In genomic region chr10:61680015-61680913, GRCm38 (mm10) we compare ENCODE assay signal across 7 mouse cellular contexts. TPM values are rescaled to one million over a fixed set of nuclear protein-coding genes. Genes with fewer than 3 reads are reported as not detected.
DNase-seq lines count a peak whose midpoint lies in the region; ATAC-seq and TF ChIP-seq lines count a peak whose summit lies in the region.

Sar1a (plus strand) TSS chr10:61680299.

- peak; percentile 76 for TF ChIP-seq POLR2A in kidney, adult 2 months (IDR thresholded peaks at IDR 0.05; ENCODE audit: low read depth, low read length)
- no peak for TF ChIP-seq POLR2A in spleen, adult 2 months (IDR thresholded peaks at IDR 0.05; ENCODE audit: low read depth, low read length)

- WGBS in embryonic facial prominence, embryonic 12.5 days = under 1% methylated on average over 53 of the region's 84 CpGs
- 2% methylated on average over 82 of the region's 84 CpGs for WGBS in kidney, adult 2 months
- WGBS in limb, embryonic 12.5 days = under 1% methylated on average over 76 of the region's 84 CpGs
- whole genome bisulfite sequencing in midbrain, embryonic 15.5 days = under 1% methylated on average over 75 of the region's 84 CpGs
- 2% methylated on average over 83 of the region's 84 CpGs for WGBS in spleen, adult 2 months

- H3K27ac ChIP-seq in embryonic facial prominence, embryonic 12.5 days = peak within 1 kb of the TSS; percentile 86
- peak within 1 kb of the TSS; percentile 86 for H3K27ac ChIP-seq in kidney, adult 2 months (ENCODE audit: insufficient read depth, low read depth, low read length)
- peak within 1 kb of the TSS; percentile 84 for H3K27ac ChIP-seq in limb, embryonic 12.5 days
- peak within 1 kb of the TSS; percentile 82 for H3K27ac ChIP-seq in midbrain, embryonic 15.5 days
- H3K27ac ChIP-seq in spleen, adult 2 months (ENCODE audit: insufficient read depth, low read length) = peak within 1 kb of the TSS; percentile 90

- no peaks in the 10 kb centered on the region for H3K9me3 ChIP-seq in embryonic facial prominence, embryonic 12.5 days
- no peaks in the 10 kb centered on the region for H3K9me3 ChIP-seq in limb, embryonic 12.5 days
- H3K9me3 ChIP-seq in midbrain, embryonic 15.5 days = no peaks in the 10 kb centered on the region

- H3K9ac ChIP-seq in embryonic facial prominence, embryonic 12.5 days = peak within 1 kb of the TSS; percentile 91
- peak within 1 kb of the TSS; percentile 96 for H3K9ac ChIP-seq in limb, embryonic 12.5 days (replicated peaks)
- H3K9ac ChIP-seq in midbrain, embryonic 15.5 days = peak within 1 kb of the TSS; percentile 94

- H3K4me2 ChIP-seq in embryonic facial prominence, embryonic 12.5 days (replicated peaks) = peak within 1 kb of the TSS; percentile 92
- peak within 1 kb of the TSS; percentile 69 for H3K4me2 ChIP-seq in limb, embryonic 12.5 days
- H3K4me2 ChIP-seq in midbrain, embryonic 15.5 days = peak within 1 kb of the TSS; percentile 75

- H3K27me3 ChIP-seq in embryonic facial prominence, embryonic 12.5 days = no peaks in the 10 kb centered on the region
- no peaks in the 10 kb centered on the region for H3K27me3 ChIP-seq in kidney, adult 2 months (replicated peaks; ENCODE audit: control insufficient read depth, insufficient read depth, low read length)
- no peaks in the 10 kb centered on the region for H3K27me3 ChIP-seq in limb, embryonic 12.5 days
- H3K27me3 ChIP-seq in midbrain, embryonic 15.5 days (replicated peaks) = no peaks in the 10 kb centered on the region
- no peaks in the 10 kb centered on the region for H3K27me3 ChIP-seq in spleen, adult 2 months (ENCODE audit: control insufficient read depth, insufficient read depth, low read length)

- peaks cover 14% of the 10 kb centered on the region for H3K4me1 ChIP-seq in embryonic facial prominence, embryonic 12.5 days
- H3K4me1 ChIP-seq in kidney, adult 2 months (ENCODE audit: control insufficient read depth, insufficient read depth, low read length) = no peaks in the 10 kb centered on the region
- H3K4me1 ChIP-seq in limb, embryonic 12.5 days (replicated peaks) = peaks cover 11% of the 10 kb centered on the region
- H3K4me1 ChIP-seq in midbrain, embryonic 15.5 days = peaks cover 24% of the 10 kb centered on the region
- H3K4me1 ChIP-seq in spleen, adult 2 months (ENCODE audit: control insufficient read depth, insufficient read depth, insufficient read length) = peaks cover 7% of the 10 kb centered on the region

- peak within 1 kb of the TSS; percentile 82 for H3K4me3 ChIP-seq in embryonic facial prominence, embryonic 12.5 days
- peak within 1 kb of the TSS; percentile 66 for H3K4me3 ChIP-seq in kidney, adult 2 months (ENCODE audit: insufficient read depth, low read depth, low read length)
- peak within 1 kb of the TSS; percentile 96 for H3K4me3 ChIP-seq in limb, embryonic 12.5 days (replicated peaks)
- H3K4me3 ChIP-seq in midbrain, embryonic 15.5 days = peak within 1 kb of the TSS; percentile 97
- peak within 1 kb of the TSS; percentile 90 for H3K4me3 ChIP-seq in spleen, adult 2 months (ENCODE audit: extremely low read depth, insufficient read depth, insufficient read length)

- DNase-seq in adrenal gland, postnatal 25 days = peak; percentile 99
- DNase-seq in heart, adult 18-20 months = peak; percentile 98 to 99
- DNase-seq in kidney, adult 2 months = peak; percentile 99
- peak; percentile 93 to 98 for DNase-seq in spleen, adult 2 months (ENCODE audit: low read depth in 1 of 2, low spot score in 2 of 2)

- H3K36me3 ChIP-seq in embryonic facial prominence, embryonic 12.5 days = peaks cover 16% of the 10 kb centered on the region
- no peaks in the 10 kb centered on the region for H3K36me3 ChIP-seq in kidney, adult 2 months (ENCODE audit: control insufficient read depth, insufficient read depth, low read length)
- peaks cover 19% of the 10 kb centered on the region for H3K36me3 ChIP-seq in limb, embryonic 12.5 days
- H3K36me3 ChIP-seq in midbrain, embryonic 15.5 days (replicated peaks) = peaks cover 6% of the 10 kb centered on the region; the same call in 1 of the 2 replicates
- peaks cover 3% of the 10 kb centered on the region for H3K36me3 ChIP-seq in spleen, adult 2 months (ENCODE audit: control insufficient read depth, insufficient read depth, low read length)

- peak; percentile 99 for ATAC-seq in embryonic facial prominence, embryonic 12.5 days (ENCODE audit: insufficient number of reproducible peaks, insufficient read depth, low FRiP score, low TSS enrichment)
- ATAC-seq in limb, embryonic 12.5 days (ENCODE audit: insufficient number of reproducible peaks, insufficient read depth, low FRiP score, low TSS enrichment, low read depth) = peak; percentile 99
- peak; percentile 100 for ATAC-seq in midbrain, embryonic 15.5 days (replicated peaks)

- no peak for TF ChIP-seq CTCF in kidney, adult 2 months (conservative IDR thresholded peaks at IDR 0.05; ENCODE audit: insufficient read depth, insufficient read length, low read depth, low read length)
- no peak for TF ChIP-seq CTCF in spleen, adult 2 months (IDR thresholded peaks at IDR 0.05; ENCODE audit: extremely low read depth, insufficient read depth, insufficient read length, insufficient replicate concordance)

RNA-seq across cellular contexts. Expression of gene Sar1a, which starts in this region (rescaled TPM):
- total RNA-seq in adrenal gland, postnatal 25 days (2021) = 181 and 195 TPM in 2 replicates
- 253 and 257 TPM in 2 replicates for polyA plus RNA-seq in embryonic facial prominence, embryonic 12.5 days (2016; fragmentation: Nextera tagmentation; extraction: Ambion mirVana)
- 100 to 1,000 TPM; 180 to 192 TPM for total RNA-seq in heart, adult 18-20 months (2021)
- 64.3 and 67.7 TPM in 2 replicates for polyA plus RNA-seq in kidney, adult 2 months (2012; rRNA removed)
- 239 TPM in 2 replicates for polyA plus RNA-seq in limb, embryonic 12.5 days (2016; fragmentation: Nextera tagmentation; extraction: Ambion mirVana)
- polyA plus RNA-seq in midbrain, embryonic 15.5 days (2015; fragmentation: Nextera tagmentation; extraction: Ambion mirVana) = 199 and 206 TPM in 2 replicates
- polyA plus RNA-seq in spleen, adult 2 months (2012; rRNA removed) = 29.7 and 42.7 TPM in 2 replicates

Comparison
In these comparisons a context has a peak if more than half of its experiments do, and no peak if none do; other contexts are left out.
1. Peak in every context shown above with its lines: DNase-seq, ATAC-seq, H3K4me3 ChIP-seq and H3K27ac ChIP-seq.